Mouse (Mus musculus) embryonic facial prominence, embryonic 15.5 days (tissue): Measurements from ENCODE around the gene Pyy. TPM values are rescaled to one million over a fixed set of nuclear protein-coding genes. Genes with fewer than 3 reads are reported as not detected.

ENCODE experiments used
- ATAC-seq: fragments of 200-750 bp; cut with Nextera tagmentation; 2 replicates; pipeline ENCODE4 v1.8.0; 2017; ENCODE audit warnings: low read depth, moderate TSS enrichment; ENCODE audit not compliant: insufficient number of reproducible peaks, low FRiP score, low TSS enrichment
- H3K27ac ChIP-seq: fragments of 300-500 bp; sonication (generic); replicated peaks from 2 replicates; pipeline ENCODE4 v1.5.1; 2015; ENCODE audit warnings: mild to moderate bottlenecking, inconsistent platforms
- H3K27me3 ChIP-seq: fragments of 300-500 bp; sonication (generic); 2 replicates; pipeline ENCODE4 v1.6.1; 2015; ENCODE audit warnings: inconsistent platforms
- H3K36me3 ChIP-seq: fragments of 300-500 bp; sonication (generic); 2 replicates; pipeline ENCODE4 v1.6.1; 2015; ENCODE audit warnings: mild to moderate bottlenecking, inconsistent platforms
- H3K4me1 ChIP-seq: fragments of 300-500 bp; sonication (generic); 2 replicates; pipeline ENCODE4 v1.6.1; 2015; ENCODE audit warnings: inconsistent platforms
- H3K4me2 ChIP-seq: fragments of 300-500 bp; sonication (generic); replicated peaks from 2 replicates; pipeline ENCODE4 v1.6.1; 2015; ENCODE audit warnings: mild to moderate bottlenecking, inconsistent platforms
- H3K4me3 ChIP-seq: fragments of 300-500 bp; sonication (generic); replicated peaks from 2 replicates; pipeline ENCODE4 v1.5.1; 2015; ENCODE audit warnings: mild to moderate bottlenecking, inconsistent platforms
- H3K9ac ChIP-seq: fragments of 300-500 bp; sonication (generic); 2 replicates; pipeline ENCODE4 v1.6.1; 2015; ENCODE audit warnings: inconsistent platforms
- H3K9me3 ChIP-seq: fragments of 300-500 bp; sonication (generic); replicated peaks from 2 replicates; pipeline ENCODE4 v1.6.1; 2016; ENCODE audit warnings: inconsistent platforms
- WGBS: fragments of 180-500 bp; shearing (Covaris S2); methylation state at CpG from one replicate; pipeline ENCODE4 v1.1.7; 2015; 5-methylcytosine and 5-hydroxymethylcytosine counted together
- polyA plus RNA-seq: library from polyadenylated mRNA; unstranded; fragments of >200 nt; fragmentation: Nextera tagmentation; extraction: Ambion mirVana; gene quantifications from 2 replicates; pipeline ENCODE4 v1.2.1, GENCODE M21; 2015

The Pyy gene
- polyA plus RNA-seq, 1 experiment from 2014 or later = not detected

GRCm38 (mm10) chr11:102137625-102138446 is 30.2 kb upstream of the Pyy start:
- Histone ChIP-seq H3K9me3 (no peaks in the 10 kb centered on the region), H3K4me3 (peak overlapping the region; percentile 36), H3K36me3 (no peaks in the 10 kb centered on the region), H3K27me3 (peaks cover 6% of the 10 kb centered on the region), H3K4me2 (peak overlapping the region; percentile 63), H3K9ac (no peak overlapping the region), H3K27ac (no peak overlapping the region), H3K4me1 (peaks cover 9% of the 10 kb centered on the region)
- 43% methylated on average over 13 of the region's 13 CpGs for WGBS
- no peak for ATAC-seq

- H3K4me3 ChIP-seq = no peak overlapping the region
- no peaks in the 10 kb centered on the region for H3K9me3 ChIP-seq
- H3K27me3 ChIP-seq = no peaks in the 10 kb centered on the region
- no peak overlapping the region for H3K4me2 ChIP-seq
- WGBS = 16% methylated on average over 4 of the region's 4 CpGs
- peaks cover 9% of the 10 kb centered on the region for H3K4me1 ChIP-seq
- H3K36me3 ChIP-seq = no peaks in the 10 kb centered on the region
- no peak for ATAC-seq
- H3K9ac ChIP-seq = no peak overlapping the region
- H3K27ac ChIP-seq = no peak overlapping the region
Measured at GRCm38 (mm10) chr11:102134516-102134915, 26.9 kb upstream of the Pyy start.

GRCm38 (mm10) chr11:102117386-102117785 is 9.8 kb upstream of the Pyy start:
- H3K4me3 ChIP-seq = no peak overlapping the region
- WGBS = 74% methylated on average over 6 of the region's 6 CpGs
- H3K4me1 ChIP-seq = no peaks in the 10 kb centered on the region
- ATAC-seq = no peak
- H3K36me3 ChIP-seq = no peaks in the 10 kb centered on the region
- peaks cover 6% of the 10 kb centered on the region; the same call in 1 of the 2 replicates for H3K27me3 ChIP-seq
- no peak overlapping the region for H3K4me2 ChIP-seq
- no peaks in the 10 kb centered on the region for H3K9me3 ChIP-seq
- H3K27ac ChIP-seq = no peak overlapping the region
- H3K9ac ChIP-seq = no peak overlapping the region

GRCm38 (mm10) chr11:102116241-102116640 is 8.6 kb upstream of the Pyy start:
- peaks cover 6% of the 10 kb centered on the region; the same call in 1 of the 2 replicates for H3K27me3 ChIP-seq
- WGBS = 72% methylated on average over 8 of the region's 8 CpGs
- H3K9ac ChIP-seq = no peak overlapping the region
- no peaks in the 10 kb centered on the region for H3K4me1 ChIP-seq
- no peaks in the 10 kb centered on the region for H3K9me3 ChIP-seq
- H3K36me3 ChIP-seq = no peaks in the 10 kb centered on the region
- ATAC-seq = no peak
- H3K4me2 ChIP-seq = no peak overlapping the region
- H3K27ac ChIP-seq = no peak overlapping the region
- no peak overlapping the region for H3K4me3 ChIP-seq

- no peak for ATAC-seq
- Histone ChIP-seq H3K4me1 (peaks cover 6% of the 10 kb centered on the region), H3K4me2 (no peak overlapping the region), H3K9me3 (no peaks in the 10 kb centered on the region), H3K36me3 (no peaks in the 10 kb centered on the region), H3K27me3 (peaks cover 34% of the 10 kb centered on the region), H3K9ac (no peak overlapping the region), H3K4me3 (no peak overlapping the region), H3K27ac (no peak overlapping the region)
- 73% methylated on average over 5 of the region's 5 CpGs for WGBS
Measured at GRCm38 (mm10) chr11:102111576-102111975, 3.9 kb upstream of the Pyy start.

- Histone ChIP-seq H3K4me1 (peaks cover 12% of the 10 kb centered on the region), H3K9ac (no peak overlapping the region), H3K27ac (no peak overlapping the region), H3K4me3 (peak overlapping the region; percentile 9; the same call in 1 of the 2 replicates), H3K27me3 (peaks cover 64% of the 10 kb centered on the region), H3K36me3 (no peaks in the 10 kb centered on the region), H3K4me2 (peak overlapping the region; percentile 24), H3K9me3 (no peaks in the 10 kb centered on the region)
- no peak for ATAC-seq
- whole genome bisulfite sequencing = 1% methylated on average over 21 of the region's 21 CpGs
Measured at GRCm38 (mm10) chr11:102106911-102107310, 721 bp downstream of the Pyy start.

- H3K27me3 ChIP-seq = peaks cover 65% of the 10 kb centered on the region
Measured at GRCm38 (mm10) chr11:102102485-102103258, 5.0 kb downstream of the Pyy start.

GRCm38 (mm10) chr11:102101219-102101618 is 6.4 kb downstream of the Pyy start, which contains the start of gene Ppy:
Gene Ppy (minus strand): TSS chr11:102101319.
- Histone ChIP-seq H3K9me3 (no peaks in the 10 kb centered on the region), H3K9ac (no peak within 1 kb of the TSS), H3K36me3 (no peaks in the 10 kb centered on the region), H3K27me3 (peaks cover 50% of the 10 kb centered on the region), H3K4me1 (peaks cover 20% of the 10 kb centered on the region), H3K4me2 (no peak within 1 kb of the TSS), H3K4me3 (no peak within 1 kb of the TSS), H3K27ac (no peak within 1 kb of the TSS)
- 71% methylated on average over 4 of the region's 4 CpGs for WGBS
- no peak for ATAC-seq

More at GRCm38 (mm10) chr11:102102485-102103258, 5.0 kb downstream of the Pyy start:
- Histone ChIP-seq H3K4me1 (peaks cover 13% of the 10 kb centered on the region), H3K9me3 (no peaks in the 10 kb centered on the region), H3K36me3 (no peaks in the 10 kb centered on the region), H3K4me3 (no peak overlapping the region), H3K4me2 (no peak overlapping the region), H3K27ac (no peak overlapping the region), H3K9ac (no peak overlapping the region)
- no peak for ATAC-seq
- 18% methylated on average over 17 of the region's 17 CpGs for WGBS

GRCm38 (mm10) chr11:102096887-102097391 is 10.7 kb downstream of the Pyy start:
- H3K36me3 ChIP-seq = no peaks in the 10 kb centered on the region
- WGBS = 6% methylated on average over 18 of the region's 18 CpGs
- H3K27ac ChIP-seq = no peak overlapping the region
- ATAC-seq = peak; percentile 88
- peak overlapping the region; percentile 56 for H3K4me2 ChIP-seq
- no peaks in the 10 kb centered on the region for H3K9me3 ChIP-seq
- peak overlapping the region; percentile 21; the same call in 1 of the 2 replicates for H3K9ac ChIP-seq
- H3K4me1 ChIP-seq = peaks cover 15% of the 10 kb centered on the region
- H3K4me3 ChIP-seq = peak overlapping the region; percentile 35
- H3K27me3 ChIP-seq = peaks cover 18% of the 10 kb centered on the region

- ATAC-seq = no peak
- Histone ChIP-seq H3K4me3 (peak overlapping the region; percentile 35; the same call in 1 of the 2 replicates), H3K36me3 (no peaks in the 10 kb centered on the region), H3K4me1 (peaks cover 14% of the 10 kb centered on the region), H3K4me2 (peak overlapping the region; percentile 56), H3K27me3 (peaks cover 13% of the 10 kb centered on the region), H3K9ac (no peak overlapping the region), H3K27ac (no peak overlapping the region), H3K9me3 (no peaks in the 10 kb centered on the region)
- WGBS = 68% methylated on average over 5 of the region's 5 CpGs
Measured at GRCm38 (mm10) chr11:102096446-102096845, 11.2 kb downstream of the Pyy start.

- Histone ChIP-seq H3K27ac (no peak overlapping the region), H3K9ac (no peak overlapping the region), H3K4me3 (no peak overlapping the region), H3K27me3 (peaks cover 6% of the 10 kb centered on the region; the same call in 1 of the 2 replicates), H3K9me3 (no peaks in the 10 kb centered on the region), H3K36me3 (no peaks in the 10 kb centered on the region), H3K4me1 (peaks cover 14% of the 10 kb centered on the region), H3K4me2 (no peak overlapping the region)
- WGBS = 67% methylated on average over 3 of the region's 3 CpGs
- no peak for ATAC-seq
Measured at GRCm38 (mm10) chr11:102095676-102096075, 12.0 kb downstream of the Pyy start.
